Mouse (Mus musculus) CD4-positive, CD25-positive, alpha-beta regulatory T cell, adult 2 months (primary cell): Measurements from ENCODE around the gene Rara.
A peak's percentile ranks its signal among the peaks of the same experiment; 100 is the strongest.

Experiments used
- DNase-seq: peaks from one replicate; pipeline ENCODE4 v3.0.0-alpha.2; 2012; ENCODE audit warnings: low read depth, low spot score

The Rara gene

DNA sequence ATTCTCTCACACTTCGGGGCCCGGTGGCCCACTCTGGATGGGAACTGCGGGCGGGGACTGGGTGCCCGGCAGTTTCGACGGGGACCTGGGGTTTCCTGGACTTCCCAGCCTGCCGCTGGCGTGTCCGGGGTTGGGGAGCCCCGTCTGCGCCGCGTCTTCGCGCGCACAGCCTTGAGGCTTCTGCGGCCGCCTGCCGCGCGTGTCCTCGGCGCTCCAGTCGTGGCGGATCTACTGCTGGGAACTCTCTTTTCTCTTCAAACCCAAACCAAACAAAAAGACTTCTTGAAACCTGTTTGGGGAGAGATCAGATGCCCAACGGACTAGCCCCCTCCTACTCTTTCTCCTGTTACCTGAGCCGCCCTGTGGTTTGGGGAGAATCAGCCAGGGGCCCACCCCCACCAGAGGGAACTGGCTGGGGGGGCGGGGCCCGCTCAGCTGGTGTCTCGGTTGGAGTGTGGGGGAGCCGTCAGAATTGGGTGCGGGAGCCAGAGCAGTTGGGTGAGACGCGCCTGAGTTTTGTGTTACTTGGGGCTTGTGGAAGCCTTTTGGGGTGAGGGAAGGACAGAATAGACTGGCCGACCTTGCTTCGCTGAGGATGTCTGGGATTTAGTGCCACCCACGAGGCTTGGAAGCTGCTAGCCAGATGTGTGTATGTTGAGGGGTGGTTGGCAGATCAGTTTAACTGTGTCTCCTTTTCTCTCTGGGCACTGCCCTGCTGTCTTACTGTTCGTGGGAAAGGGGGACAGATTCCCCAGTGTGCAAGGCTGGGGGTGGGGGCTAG lies 10.5 kb downstream of the Rara start:
- peak; percentile 82 for DNase-seq

DNA sequence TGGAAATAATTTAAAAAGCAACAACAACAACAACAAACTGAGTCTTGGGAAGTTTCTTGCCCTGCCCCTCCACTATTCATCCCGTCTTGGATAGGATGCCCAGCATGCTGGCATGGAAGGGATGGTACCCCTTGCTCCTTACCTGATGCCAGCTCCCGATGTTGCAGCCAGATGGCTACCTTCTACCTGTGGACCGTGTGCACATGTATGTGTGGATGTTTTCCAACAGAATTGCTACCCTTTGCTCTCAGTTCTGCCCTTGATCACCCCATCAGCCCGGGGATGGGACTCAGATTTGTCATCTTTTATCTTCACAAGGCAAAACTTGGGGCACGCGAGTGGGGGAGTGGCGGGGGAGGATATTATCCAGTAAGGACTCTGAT lies 11.1 kb downstream of the Rara start:
- no peak for DNase-seq

DNA sequence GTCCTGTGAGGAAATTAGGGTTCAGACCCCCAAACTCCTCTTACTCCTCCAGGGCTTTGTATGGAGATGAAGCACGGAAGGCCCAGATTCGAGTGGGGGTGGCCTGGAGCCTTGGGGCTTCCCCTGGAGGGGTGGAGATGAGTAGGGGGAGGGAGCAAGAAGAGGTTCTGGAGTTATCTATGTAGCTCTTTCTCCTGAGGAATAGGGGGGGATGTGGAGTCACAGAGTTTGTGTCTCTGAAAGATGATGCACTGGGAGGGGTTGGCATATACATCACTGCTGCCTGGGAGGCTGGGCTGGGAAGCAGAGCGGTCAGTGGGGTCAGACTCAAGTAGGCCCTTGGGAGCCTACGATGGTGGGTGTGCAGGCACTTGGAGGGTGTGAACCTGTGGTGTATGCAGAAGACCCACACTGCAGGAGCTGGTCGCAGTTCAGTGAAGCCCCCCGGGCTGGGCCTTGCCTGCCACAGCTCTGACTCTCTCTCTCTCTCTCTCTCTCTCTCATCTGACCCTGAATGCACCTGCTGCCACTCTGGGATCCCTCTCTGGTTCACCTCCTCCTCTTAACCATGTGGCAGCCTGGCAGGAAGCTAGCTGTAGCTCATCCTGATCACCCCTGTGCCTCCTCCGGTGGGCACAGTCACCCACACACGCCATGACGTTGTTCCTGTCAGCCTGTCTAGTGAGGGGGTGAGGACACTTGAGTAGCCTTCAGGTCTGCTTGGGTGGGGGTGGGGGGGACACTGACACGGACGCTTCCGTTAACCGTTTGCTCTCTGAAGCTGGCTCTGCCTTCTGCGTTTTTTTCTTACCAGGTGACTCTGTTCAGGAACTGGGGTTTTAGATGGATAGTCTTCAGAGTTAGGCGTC lies 11.7 kb downstream of the Rara start:
- peak; percentile 83 for DNase-seq

DNA sequence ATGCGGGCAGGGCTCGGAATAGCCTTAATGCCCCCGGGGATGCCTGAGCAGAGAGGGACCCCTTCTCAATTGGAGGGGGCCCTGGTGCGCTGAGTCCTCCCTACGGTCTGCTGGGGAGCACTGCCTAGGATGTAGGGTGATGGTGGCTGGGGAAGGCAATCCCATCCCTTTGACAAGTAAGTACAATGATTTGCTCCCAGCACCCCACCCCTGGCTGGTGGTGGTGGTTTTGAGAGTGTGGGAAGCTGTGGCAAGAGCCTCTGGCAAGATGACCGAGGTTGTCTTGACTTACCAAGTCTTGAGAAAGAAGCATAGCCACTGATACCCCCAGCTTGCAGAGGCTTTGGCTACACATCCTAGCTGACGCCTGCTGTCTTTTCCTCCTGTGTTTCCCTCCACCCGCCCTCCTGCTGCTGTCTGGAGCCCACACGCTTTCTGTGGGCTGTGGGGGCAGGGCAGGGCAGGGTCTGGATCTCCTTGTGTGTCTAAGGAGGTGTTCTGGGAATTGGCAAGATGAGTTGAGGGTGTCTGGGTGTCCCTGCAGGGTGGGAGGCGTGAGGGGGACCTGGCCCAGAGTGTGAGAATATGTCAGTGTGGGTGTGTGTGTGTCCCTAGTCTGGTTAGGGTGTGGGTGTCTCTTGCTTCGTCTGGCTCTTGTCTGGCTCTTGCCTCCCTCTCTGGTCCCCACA lies 12.5 kb downstream of the Rara start:
- DNase-seq: peak; percentile 56

DNA sequence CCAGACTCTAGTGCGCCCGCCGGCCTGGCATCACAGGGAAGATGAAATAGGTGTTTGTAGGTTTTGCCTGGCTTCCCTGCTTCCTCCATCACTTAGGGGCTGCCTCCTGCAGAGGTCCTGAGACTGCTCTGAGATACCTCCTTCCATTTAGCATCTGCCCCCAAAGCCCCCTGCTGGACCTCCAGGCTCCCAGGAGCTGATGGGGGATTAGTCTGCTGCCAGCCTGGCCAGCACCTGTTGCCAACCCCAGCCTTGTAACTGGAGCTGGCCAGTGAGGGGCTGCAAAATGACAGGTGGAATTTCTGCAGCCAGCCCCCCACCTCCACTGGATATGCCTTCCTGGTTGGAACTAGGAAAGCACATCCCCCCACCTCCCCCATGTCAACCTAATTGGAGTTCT lies 13.2 kb downstream of the Rara start:
- DNase-seq: peak; percentile 38

DNA sequence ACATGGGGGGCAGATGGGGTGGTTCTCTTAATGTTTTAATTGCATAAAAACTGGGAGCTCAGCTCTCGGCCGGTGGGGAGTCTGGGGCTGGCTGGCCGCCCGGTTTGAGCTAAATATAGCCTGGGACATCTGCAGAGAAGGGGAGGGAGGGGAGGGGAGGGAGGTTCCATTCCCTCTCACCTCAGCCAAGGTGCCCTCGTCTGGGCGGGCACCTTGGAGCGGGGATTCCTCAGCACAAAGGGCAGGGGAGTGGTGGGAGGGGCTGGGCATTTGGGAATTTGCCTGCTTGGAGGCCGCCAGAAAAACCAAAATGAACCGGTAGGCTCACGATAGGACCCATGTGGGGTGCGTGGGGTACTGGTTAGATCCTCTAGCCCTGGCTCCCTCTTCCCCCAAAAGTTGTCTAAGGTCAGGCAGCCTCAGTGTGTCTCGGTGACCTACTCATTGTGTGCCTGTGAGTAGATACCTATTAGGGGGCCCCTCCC lies 13.8 kb downstream of the Rara start:
- DNase-seq: no peak

DNA sequence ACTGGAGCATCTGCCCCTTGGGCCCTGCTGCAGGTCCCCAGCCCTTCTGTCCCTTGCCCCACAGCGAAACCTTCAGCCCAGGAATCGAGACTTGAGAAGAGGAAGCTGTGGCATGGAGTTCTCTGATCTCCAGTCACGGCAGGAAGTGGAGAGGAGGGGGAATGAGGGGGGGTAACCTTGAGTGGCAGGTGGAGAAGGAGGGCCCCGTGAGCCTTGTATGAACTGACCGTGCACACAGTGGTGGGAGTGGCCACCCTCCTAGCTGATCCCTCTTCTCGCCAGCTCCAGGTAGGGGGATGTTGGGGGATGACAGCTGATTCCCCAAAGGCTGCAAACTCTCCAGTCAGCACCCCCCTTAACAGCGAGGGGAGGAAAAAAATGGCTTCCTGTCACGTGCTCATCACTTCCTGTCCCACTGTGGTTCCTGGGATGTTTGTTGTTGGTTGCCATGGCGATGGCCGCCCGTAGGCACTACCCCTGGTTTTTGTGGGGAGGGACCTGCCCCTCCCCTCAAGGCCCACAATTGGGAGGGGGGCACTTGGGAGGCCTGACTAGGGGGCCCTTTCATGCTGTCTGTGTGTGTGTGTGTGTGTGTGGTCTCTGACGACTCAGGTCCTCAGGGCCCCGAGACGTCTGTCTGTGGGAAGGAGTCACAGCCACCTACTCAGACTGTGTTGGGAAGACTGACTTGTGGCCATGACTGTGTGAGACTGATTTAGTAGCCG lies 14.4 kb downstream of the Rara start:
- DNase-seq: peak; percentile 99

DNA sequence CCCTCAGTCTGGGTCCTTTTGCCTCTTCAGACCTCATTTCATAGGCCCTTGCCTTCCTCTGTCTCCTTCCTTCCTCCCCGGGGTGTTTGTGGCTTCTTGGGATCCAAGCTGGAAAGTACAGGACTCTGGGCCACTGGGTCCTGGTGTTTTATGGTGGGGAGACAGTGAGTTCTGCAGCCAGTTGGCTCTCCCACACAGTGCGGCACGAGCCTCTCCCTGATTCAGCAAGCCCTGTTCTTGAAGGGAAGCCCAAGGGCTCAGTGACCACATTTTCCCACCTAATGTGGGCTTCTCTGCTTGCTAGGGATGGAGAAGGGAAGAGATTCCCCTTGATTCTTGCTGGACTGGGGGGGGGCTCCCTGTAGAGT lies 14.9 kb downstream of the Rara start:
- no peak for DNase-seq

DNA sequence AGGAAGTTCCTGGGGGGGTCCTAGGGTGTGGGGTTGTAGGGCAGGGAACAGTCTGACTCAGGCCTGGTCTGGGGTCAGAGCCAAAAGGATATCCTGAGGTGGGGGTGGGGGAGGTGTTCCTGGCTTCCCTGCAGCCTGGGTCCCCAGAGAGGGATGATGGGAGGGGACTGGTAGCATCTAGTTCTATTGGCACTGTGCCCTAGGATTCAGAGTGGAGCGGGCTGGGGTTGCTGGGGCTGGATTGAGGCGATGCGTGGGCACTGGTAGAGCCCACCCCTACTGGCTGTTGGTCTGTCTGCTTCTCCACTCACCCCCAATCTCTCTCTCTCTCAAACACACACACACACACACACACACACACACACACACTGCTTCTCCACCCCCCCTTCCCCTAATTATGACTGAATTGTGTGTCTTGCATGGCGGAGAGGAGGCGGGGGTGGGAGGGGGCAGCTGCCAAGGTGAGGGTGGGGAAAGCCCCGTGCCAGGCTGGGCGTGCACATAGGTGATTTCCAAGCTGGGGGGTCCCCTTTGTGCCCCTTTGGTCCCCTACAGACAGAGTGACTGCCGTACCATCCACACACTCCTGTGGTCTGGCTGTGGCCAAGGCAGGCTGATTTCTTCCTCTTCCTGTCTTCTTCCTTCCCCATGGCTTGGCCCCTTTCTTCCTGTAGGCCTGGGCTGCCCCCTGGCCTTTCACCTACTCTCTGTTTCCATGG lies 15.5 kb downstream of the Rara start:
- DNase-seq: peak; percentile 92

DNA sequence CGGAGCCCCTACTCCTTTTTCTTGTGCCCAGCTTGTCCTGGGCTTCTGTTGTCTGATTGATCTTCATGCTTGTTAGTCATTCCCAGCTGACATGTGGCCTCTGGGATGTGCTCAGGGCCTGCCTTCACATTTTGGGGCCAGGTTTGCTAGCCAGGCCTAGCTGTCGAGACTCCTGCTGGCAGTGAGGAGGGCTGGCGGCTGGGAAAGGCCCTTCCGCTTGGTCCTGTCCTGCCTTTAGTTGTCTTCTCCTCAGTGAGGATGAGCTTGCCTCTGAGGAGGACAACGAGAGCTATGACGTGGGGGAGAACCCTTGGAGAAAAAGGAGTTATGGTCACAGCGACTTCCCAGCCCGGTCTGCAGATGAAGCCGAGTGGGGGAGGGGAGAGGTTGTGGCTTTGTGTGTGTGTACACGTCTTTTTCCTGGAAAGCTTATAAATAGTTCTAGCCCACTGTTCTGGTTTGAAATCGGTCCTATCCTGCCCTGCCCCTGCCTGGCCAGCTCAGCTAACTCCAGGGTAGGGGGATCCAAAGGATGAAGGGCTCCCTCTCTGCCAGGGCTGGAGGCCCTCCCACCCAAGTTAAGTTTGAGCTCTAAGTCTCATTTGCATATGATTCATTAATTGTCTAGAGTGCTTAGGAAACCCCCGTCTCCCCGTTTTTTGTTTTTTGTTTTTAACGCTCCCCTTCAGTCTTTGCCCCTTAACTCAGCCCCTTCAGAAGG lies 16.3 kb downstream of the Rara start:
- peak; percentile 80 for DNase-seq

DNA sequence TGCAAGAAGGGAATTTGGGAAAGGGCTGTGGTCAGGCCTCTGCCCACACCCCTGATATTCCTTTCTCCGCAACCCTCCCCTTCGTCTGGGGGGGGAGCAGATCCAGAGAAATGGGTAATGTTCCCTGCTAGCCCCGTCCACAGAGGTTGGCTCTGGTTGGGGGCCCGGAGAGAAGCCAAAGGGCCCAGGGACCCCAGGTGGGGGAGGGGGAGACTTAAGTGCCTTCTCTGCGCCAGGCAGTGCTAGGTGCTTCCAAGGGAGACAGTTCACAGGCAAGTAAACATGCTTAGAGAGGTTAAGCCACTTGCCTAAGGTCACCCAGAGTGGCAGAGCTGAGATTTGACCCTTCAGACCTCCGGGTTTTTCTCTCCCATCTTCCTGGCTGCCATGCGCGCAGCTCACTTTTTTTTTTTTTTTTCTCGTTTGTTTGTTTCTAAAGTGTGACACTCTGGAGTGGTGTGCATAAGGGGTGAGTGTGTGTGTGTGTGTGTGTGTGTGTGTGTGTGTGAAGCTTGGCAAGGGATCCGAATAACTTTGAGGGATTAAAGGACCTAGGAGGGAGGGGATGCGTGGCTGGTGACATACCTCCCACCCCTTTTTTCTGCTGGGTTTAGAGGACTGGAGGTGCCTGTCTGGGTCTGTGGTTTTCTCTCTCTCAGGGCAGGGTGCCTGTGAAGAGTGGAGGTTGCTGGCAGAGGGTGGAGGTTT lies 17.4 kb downstream of the Rara start:
- peak; percentile 84 for DNase-seq

DNA sequence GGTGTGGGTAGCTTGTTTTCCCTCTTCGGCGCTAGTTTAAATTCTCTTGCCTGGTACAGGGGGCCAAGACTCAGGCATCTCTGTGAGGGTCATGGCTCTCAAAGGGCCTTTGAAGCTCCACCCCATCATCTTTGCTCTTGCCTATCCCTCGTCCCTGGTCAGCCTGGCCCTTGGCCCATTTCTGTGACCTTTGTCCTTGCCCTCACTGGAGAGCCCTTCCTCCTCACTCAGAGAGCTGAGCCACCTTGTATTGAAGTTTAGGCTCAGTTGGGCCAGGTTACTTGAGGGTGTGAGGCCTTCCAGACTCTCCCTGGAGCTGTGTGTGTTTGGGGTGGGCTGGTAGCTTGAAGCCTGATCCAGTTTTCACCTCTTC lies 18.0 kb downstream of the Rara start:
- DNase-seq: no peak

DNA sequence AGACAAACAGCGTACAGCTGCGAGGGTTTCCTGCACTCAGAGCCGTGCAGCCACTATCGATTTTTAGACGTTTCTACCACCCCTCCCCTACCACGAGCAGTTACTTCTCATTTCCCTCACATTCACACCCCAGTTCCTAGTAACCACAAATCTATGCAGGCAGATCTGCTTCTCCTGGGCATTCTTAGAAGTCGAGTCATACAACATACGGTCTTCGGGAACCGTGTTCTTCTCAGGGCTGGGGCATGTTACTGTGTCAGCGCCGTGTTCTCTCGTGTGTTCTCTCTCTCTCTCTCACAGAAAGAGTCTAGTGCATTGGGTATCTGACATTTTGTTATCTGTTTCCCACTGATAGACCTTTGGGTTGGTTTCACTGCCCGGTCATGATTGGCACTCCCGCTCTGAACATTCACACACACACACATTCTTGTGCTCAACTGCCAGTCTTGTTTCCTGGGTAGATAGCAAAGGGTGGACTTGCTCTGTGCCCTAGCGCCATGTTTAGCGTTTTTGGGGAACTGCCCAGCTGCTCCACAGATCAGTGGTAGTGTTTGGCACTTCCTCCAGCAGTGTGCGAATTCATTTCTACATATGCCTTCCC lies 20.5 kb downstream of the Rara start:
- DNase-seq: peak; percentile 68

DNA sequence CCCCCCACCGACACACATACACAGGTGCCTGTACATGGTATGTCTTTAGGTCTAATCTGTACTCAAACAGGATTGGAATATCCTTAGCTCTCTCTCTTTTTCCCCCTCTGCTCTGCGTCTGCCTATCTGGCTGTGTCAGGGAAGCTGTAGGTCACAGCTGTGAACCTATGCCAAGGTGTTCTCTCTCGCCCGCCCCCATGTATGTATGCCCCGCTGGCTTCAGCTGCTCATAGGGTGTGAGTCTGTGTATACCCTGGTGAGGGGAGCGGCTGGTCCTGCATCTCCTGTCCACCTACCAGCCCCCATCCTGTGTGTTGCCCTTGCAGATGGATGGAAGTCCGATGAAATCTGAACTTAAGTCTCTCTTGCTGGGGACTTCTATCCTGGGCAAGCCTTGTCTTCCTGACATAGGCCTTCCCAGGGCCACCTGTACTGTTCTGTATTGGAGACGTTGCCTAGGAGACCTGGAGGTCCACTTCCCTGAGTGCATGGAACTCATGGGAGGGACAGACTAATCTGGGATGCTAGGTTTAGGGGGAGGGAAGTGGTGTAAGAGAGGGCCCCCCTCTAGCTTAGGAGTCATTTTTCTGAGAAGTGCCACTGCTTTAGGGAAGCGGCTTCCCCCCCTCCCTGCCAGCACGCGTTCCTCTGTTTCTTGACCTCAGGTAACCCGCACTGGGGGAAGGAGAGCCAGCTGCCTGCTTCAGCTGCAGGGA lies 21.8 kb downstream of the Rara start:
- no peak for DNase-seq

DNA sequence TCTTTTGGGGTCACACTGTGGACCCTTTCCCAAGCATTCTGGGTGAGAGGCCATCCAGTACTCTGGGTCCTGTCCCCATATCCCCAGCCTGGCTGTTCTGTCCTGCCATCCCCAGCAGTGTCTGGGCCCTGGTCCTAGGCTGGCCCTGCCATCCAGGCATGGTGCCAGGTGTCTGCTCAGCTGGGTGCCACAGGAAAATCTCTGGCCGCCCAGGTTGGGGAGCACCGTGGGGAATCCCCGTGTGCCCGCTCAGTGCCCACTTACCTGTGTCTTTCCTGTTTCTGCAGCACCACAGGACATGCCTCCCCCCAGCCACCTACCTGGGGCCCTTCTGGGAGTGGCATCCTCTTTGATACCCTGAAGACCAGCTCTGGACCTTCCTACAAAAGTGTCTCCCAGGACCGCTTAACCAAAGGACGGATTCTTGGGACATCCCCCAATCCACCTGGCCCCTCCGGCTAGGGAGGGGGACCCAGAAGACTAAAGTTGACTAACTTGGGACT lies 22.4 kb downstream of the Rara start:
- no peak for DNase-seq

DNA sequence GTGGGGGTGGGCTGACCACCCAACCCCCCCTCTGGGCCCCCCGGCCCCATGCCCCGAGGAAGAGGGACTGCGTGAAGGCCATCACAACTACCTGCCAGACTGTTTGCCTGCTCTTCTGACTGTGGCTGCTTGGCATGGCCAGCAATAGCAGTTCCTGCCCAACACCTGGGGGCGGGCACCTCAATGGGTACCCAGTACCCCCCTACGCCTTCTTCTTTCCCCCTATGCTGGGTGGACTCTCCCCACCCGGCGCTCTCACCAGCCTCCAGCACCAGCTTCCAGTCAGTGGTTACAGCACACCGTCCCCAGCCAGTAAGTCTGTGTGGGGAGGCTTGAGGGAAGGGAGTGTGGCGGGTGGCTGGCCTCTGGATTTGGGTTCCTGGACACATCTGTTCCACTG lies 22.9 kb downstream of the Rara start:
- DNase-seq: no peak

DNA sequence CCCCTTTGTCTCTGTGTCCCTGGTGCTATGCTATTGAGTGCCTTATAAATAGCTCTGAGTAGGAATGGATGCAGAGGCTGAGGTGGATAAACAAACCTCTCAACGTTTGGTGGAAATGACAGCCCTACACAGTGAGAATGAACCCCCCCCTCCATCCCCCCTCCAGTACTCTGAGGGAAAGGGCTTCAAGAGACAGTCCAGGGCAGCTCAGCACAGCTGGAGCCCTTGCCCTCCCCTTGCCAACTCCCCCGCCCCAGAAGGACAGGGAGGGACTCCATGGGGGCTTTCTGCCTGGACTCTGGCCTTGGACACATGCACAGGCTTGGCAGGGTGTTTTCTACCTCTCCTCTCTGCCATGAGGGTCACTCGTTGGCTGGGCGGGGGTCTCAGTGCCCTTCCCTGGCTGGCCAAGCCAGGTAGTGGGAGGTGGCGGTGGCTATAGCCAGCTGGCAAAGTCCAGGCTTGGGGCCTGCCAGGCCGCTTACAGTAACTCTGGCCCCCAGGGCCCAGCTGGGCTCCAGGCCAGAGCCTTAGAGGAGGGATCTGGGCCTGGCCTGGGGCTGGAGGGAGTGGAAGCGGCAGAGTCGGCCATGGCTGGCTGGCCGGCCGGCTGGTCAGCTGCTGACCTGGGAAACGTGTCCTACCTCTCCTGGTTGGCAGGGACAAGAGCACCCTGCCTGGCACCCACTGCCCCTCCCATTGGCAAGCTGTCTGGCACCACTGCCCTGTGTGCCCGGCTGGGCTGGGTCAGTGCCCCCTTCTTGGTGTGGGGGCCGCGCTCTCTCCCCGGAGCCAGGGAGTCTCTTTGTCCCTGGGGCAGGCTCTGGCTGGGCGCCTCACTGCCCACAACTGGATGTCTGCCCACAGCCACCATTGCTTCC lies 23.6 kb downstream of the Rara start:
- DNase-seq: no peak
